Mouse (Mus musculus) C2C12 (cell line): Measurements from ENCODE around the gene Vps11. TPM values are rescaled to one million over a fixed set of nuclear protein-coding genes. Genes with fewer than 3 reads are reported as not detected.
"Not testable (repeated sequence)": the region's sequence is repeated elsewhere in the genome, so short reads cannot be mapped to it uniquely, and the experiment has no call there.

Experiments
- H3K27me3 ChIP-seq: one replicate; pipeline ENCODE4 v1.6.1; 2011; ENCODE audit not compliant: control insufficient read depth, insufficient read depth, insufficient read length
- H3K36me3 ChIP-seq: one replicate; pipeline ENCODE4 v1.6.1; 2011; ENCODE audit not compliant: control insufficient read depth, insufficient read depth
- H3K4me3 ChIP-seq: one replicate; pipeline ENCODE4 v1.5.1; 2011; ENCODE audit warnings: mild to moderate bottlenecking, control low read depth; ENCODE audit not compliant: poor library complexity, insufficient read depth, severe bottlenecking
- H3K79me2 ChIP-seq: one replicate; pipeline ENCODE4 v1.6.1; 2011; ENCODE audit not compliant: control insufficient read depth, insufficient read depth
- H3K79me3 ChIP-seq: one replicate; pipeline ENCODE4 v1.6.1; 2011; ENCODE audit warnings: low read depth, control low read depth
- H3ac ChIP-seq: one replicate; pipeline ENCODE3; 2011; ENCODE audit warnings: low read depth; ENCODE audit not compliant: control insufficient read depth, insufficient read length
- CEBPB ChIP-seq: IDR thresholded peaks from one replicate; pipeline ENCODE4 v1.6.1; 2011; ENCODE audit warnings: low read depth, mild to moderate bottlenecking, control low read depth, moderate library complexity
- CTCF ChIP-seq: IDR thresholded peaks from one replicate; pipeline ENCODE4 v1.5.1; 2011; ENCODE audit not compliant: control insufficient read depth, insufficient read depth, insufficient read length
- FOSL1 ChIP-seq: IDR thresholded peaks from one replicate; pipeline ENCODE4 v1.8.0; 2011; ENCODE audit warnings: mild to moderate bottlenecking, low read length; ENCODE audit not compliant: poor library complexity, insufficient read depth, severe bottlenecking
- MAX ChIP-seq: IDR thresholded peaks from one replicate; pipeline ENCODE4 v1.6.1; 2011; ENCODE audit warnings: mild to moderate bottlenecking, control low read depth
- MYOD1 ChIP-seq: IDR thresholded peaks from one replicate; pipeline ENCODE4 v1.6.1; 2011; ENCODE audit warnings: low read depth; ENCODE audit not compliant: control insufficient read depth, insufficient read length
- MYOG ChIP-seq: IDR thresholded peaks from one replicate; pipeline ENCODE4 v1.6.1; 2011; ENCODE audit not compliant: control insufficient read depth, insufficient read length; ENCODE audit errors: extremely low read depth
- USF1 ChIP-seq: IDR thresholded peaks from one replicate; pipeline ENCODE4 v1.6.1; 2011; ENCODE audit warnings: low read depth, mild to moderate bottlenecking, control low read depth, moderate library complexity
- polyA plus RNA-seq: library from polyadenylated mRNA; unstranded; fragments of >200 nt; fragmentation: generic; extraction: Trizol; gene quantifications from one replicate; pipeline ENCODE4 v1.2.1, GENCODE M21; 2012; ENCODE audit warnings: missing spikeins

Gene Vps11
- polyA plus RNA-seq, 1 experiment: 26.1 TPM

DNA sequence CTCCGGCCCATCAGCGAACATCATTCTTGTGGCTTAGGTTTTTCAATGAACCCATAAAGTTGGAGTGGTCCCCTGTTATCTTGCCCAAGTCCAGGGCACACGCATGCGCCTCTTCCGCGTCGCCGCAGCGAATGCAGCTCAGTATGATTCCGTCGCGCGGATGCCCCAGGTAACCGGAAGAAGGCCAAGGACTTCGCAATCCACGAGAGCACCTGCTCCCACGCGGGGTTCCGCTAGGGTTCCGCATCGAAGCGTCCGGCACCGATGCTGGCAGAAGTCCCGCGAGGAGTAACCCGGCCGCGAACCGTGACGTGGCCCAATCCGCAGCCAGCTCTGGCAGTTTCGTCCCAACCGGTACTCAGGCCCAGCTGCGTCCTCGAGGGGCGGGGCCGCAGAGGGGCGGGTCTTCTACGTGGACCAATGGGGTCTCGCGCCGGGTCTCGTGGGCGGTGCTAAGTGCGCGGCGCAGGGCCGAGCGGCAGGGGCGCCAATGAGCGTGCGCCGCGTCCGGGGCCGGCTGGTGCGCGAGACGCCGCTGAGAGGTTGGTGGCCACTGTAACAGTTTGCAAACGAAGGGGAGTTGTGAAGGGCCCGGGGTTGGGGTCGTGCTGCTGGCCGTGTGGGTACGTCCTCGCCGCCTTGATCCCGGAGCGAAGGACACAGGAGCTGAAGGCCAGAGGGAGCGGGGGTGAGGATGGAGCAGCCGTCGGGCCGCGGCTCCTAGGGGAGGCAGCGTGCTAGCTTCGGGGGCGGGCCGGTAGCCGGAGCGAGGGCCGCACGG is 17.8 kb upstream of the Vps11 start, which contains the start of gene Hyou1:
TSS of gene Hyou1 (plus strand) at position 437 of the 781 bp plus-strand sequence.
- peaks cover 19% of the 10 kb centered on the region for H3K79me3 ChIP-seq
- TF ChIP-seq CEBPB: no peak
- TF ChIP-seq MYOD1: peak; percentile 16
- TF ChIP-seq MAX: peak; percentile 86
- H3K79me2 ChIP-seq: peaks cover 25% of the 10 kb centered on the region
- H3K27me3 ChIP-seq: no peaks in the 10 kb centered on the region
- peak within 1 kb of the TSS; percentile 84 for H3ac ChIP-seq
- peaks cover 30% of the 10 kb centered on the region for H3K36me3 ChIP-seq
- H3K4me3 ChIP-seq: peak within 1 kb of the TSS; percentile 82

DNA sequence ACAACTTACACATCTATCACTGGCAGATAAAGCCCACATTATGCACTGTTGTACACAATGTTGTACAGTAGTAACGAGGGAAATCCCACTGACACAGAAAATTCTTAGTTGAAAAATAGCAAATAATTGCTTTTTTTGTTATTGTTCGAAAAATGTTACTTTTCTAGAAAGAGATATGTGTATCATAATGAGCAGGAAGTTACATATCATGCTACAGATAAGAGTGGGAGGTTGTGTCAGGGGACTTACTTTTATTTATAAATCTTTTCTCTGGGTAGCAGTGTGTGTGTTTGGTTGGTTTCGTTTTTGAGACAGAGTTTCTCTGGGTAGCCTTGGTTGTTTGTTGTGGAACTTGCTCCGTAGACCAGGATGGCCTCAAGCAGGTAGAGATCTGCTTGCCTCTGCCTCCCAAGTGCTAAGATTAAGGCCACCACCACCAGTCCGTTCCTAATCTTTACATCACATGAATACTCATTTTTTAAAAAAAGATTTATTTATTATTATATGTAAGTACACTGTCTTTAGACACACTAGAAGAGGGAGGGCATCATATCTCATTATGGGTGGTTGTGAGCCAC is 16.8 kb upstream of the Vps11 start:
- TF ChIP-seq CTCF (no peak), MAX (no peak), FOSL1 (no peak), CEBPB (no peak), USF1 (no peak)
- peak overlapping the region; percentile 78 for H3ac ChIP-seq
- H3K27me3 ChIP-seq: no peaks in the 10 kb centered on the region
- peaks cover 24% of the 10 kb centered on the region for H3K36me3 ChIP-seq
- H3K79me2 ChIP-seq: peaks cover 25% of the 10 kb centered on the region
- peak overlapping the region; percentile 56 for H3K4me3 ChIP-seq
- H3K79me3 ChIP-seq: peaks cover 19% of the 10 kb centered on the region

DNA sequence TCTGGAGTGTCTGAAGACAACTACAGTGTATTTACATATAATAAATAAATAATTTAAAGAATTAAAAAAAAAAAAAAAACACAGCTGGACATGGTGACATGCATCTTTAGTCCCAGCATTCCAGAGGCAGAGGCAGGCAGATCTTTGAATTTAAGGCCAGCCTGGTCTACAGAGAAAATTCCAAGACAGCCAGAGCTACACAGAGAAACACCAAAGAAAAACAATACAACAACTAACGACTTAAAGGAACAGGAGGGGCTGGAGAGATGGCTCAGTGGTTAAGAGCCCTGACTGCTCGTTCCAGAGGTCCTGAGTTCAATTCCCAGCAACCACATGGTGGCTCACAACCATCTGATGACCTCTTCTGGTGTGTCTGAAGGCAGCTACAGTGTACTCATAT is 15.9 kb upstream of the Vps11 start:
- Histone ChIP-seq H3K79me2 (peaks cover 25% of the 10 kb centered on the region), H3K36me3 (peaks cover 17% of the 10 kb centered on the region)
- H3K4me3 ChIP-seq: not testable (repeated sequence)

DNA sequence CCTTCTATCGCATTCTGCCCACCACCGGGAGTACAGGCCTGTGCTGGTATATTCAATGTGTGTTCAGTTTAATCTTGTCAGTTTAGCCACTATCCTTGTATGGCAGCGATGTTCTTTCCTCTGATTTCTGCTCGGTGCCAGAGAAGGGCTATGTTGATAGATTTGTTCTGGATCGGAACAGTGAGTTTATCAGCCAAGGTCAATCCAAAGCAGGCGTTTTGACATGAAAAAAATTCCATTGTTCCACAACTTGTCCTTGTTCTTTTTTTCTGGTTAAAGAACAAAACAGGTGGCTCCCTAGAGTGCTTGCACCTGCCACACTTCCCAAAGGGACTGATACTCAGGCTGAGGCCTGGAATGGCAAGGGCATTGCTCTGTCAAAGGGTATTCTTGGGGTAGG is 14.7 kb upstream of the Vps11 start:
- H3K36me3 ChIP-seq: peaks cover 5% of the 10 kb centered on the region
- peaks cover 16% of the 10 kb centered on the region for H3K79me3 ChIP-seq
- H3K79me2 ChIP-seq: peaks cover 22% of the 10 kb centered on the region
- H3ac ChIP-seq: no peak overlapping the region
- H3K4me3 ChIP-seq: no peak overlapping the region
- H3K27me3 ChIP-seq: no peaks in the 10 kb centered on the region
- TF ChIP-seq MAX: no peak
- TF ChIP-seq MYOD1: no peak
- TF ChIP-seq MYOG: no peak
- TF ChIP-seq FOSL1: no peak
- no peak for TF ChIP-seq USF1
- no peak for TF ChIP-seq CTCF
- TF ChIP-seq CEBPB: no peak

More for the DNA sequence above, 15.9 kb upstream of the Vps11 start:
- H3ac ChIP-seq, H3K27me3 ChIP-seq: not testable (repeated sequence)
- peaks cover 19% of the 10 kb centered on the region for H3K79me3 ChIP-seq

DNA sequence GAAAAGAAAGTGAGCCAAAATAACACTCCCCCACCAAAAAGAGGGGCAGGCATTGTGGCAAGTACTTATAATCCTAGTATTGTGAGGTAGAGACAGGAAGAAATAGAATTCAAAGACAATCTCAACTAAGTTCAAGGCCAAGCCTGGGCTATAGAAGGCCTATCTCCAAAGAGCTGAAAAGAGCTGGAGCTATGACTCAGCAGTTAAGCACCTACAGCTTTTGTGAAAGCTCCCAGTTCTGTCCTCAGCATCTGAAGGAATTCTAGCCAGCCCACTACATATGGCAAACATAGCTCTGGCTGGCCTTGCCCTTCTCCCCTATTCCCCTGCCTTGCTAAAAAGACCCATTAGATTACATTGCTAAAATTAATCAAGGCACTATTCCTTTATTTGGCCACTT is 11.9 kb upstream of the Vps11 start:
- H3K36me3 ChIP-seq: no peaks in the 10 kb centered on the region
- H3K27me3 ChIP-seq: no peaks in the 10 kb centered on the region
- peaks cover under 1% of the 10 kb centered on the region for H3K79me2 ChIP-seq
- H3K79me3 ChIP-seq: no peaks in the 10 kb centered on the region
- no peak for TF ChIP-seq CEBPB
- H3K4me3 ChIP-seq: no peak overlapping the region
- H3ac ChIP-seq: no peak overlapping the region

DNA sequence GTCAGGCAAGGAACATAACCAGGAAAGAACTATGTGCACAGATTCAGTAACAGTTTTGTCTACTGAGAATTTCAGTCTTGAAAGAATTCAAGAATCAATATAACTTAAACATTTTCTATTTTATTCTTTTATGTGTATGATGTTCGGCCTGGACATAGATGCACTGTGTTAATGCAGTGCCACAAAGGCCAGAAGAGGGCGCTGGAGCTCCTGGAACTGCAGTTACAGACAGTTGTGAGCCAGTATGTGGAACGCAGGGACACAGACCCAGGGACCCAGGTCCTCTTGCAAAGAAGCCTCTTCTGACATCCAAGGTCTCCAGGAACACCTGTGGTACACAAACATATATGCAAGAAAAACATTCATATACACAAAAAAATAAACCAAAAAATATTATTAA is 3.0 kb upstream of the Vps11 start:
- no peak overlapping the region for H3K4me3 ChIP-seq
- no peak for TF ChIP-seq MAX
- no peak for TF ChIP-seq USF1
- H3K36me3 ChIP-seq: peaks cover under 1% of the 10 kb centered on the region
- no peaks in the 10 kb centered on the region for H3K79me3 ChIP-seq
- no peak overlapping the region for H3ac ChIP-seq
- no peaks in the 10 kb centered on the region for H3K27me3 ChIP-seq
- peaks cover 13% of the 10 kb centered on the region for H3K79me2 ChIP-seq

DNA sequence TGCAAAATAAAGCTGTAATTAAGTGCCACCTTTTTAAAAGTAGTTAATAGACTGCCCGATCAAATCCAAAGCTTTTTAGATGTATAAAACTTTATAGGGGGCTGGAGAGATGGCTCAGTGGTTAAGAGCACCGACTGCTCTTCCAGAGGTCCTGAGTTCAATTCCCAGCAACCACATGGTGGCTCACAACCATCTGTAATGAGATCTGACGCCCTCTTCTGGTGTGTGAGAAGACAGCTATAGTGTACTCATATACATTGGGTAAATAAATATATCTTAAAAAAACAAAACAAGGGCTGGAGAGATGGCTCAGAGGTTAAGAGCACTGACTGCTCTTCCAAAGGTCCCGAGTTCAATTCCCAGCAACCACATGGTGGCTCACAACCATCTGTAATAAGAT is 461 bp upstream of the Vps11 start:
- not testable (repeated sequence) for H3K27me3 ChIP-seq, H3K4me3 ChIP-seq, H3ac ChIP-seq, H3K79me3 ChIP-seq
- H3K36me3 ChIP-seq: peaks cover 12% of the 10 kb centered on the region
- peaks cover 13% of the 10 kb centered on the region for H3K79me2 ChIP-seq
